ENCODE assay signal across 11 mouse cellular contexts in genomic region chr3:105798770-105799169, GRCm38 (mm10). TPM values are rescaled to one million over a fixed set of nuclear protein-coding genes. Genes with fewer than 3 reads are reported as not detected.
A peak's percentile ranks its signal among the peaks of the same experiment; 100 is the strongest.
DNase-seq lines count a peak whose midpoint lies in the region; ATAC-seq and TF ChIP-seq lines count a peak whose summit lies in the region.
"Had no signal": no experiment of that assay in that cellular context is flagged by ENCODE, and none has a peak within 500 bp of the region (broad histone marks: within the 10 kb centered on the region; RNA-seq: fewer than 3 reads in every experiment).

No protein-coding gene starts in this region.

- TF ChIP-seq POLR2A in MEL (IDR thresholded peaks at IDR 0.05; ENCODE audit: control insufficient read depth in 1 of 2, insufficient read depth in 1 of 2, low read depth in 1 of 2, low read length in 2 of 2, poor library complexity in 1 of 2) = no peak

- H3K4me1 ChIP-seq in forebrain, embryonic 14.5 days (ENCODE audit: control insufficient read depth, insufficient read depth, low read length) = peaks cover 19% of the 10 kb centered on the region; the same call in 1 of the 2 replicates
- H3K4me1 ChIP-seq in forebrain, embryonic 10.5 days = peaks cover 34% of the 10 kb centered on the region
- peaks cover 32 to 39% of the 10 kb centered on the region in 2 experiments for H3K4me1 ChIP-seq in MEL (ENCODE audit: control insufficient read depth in 1 of 2, insufficient read depth in 2 of 2, low read length in 2 of 2)
- peaks cover 52% of the 10 kb centered on the region for H3K4me1 ChIP-seq in liver, embryonic 16.5 days (ENCODE audit: control insufficient read depth, low read depth, low read length)

- TF ChIP-seq CTCF in layer of hippocampus, adult 2 months (conservative IDR thresholded peaks at IDR 0.05) = no peak
- no peak for TF ChIP-seq CTCF in MEL (IDR thresholded peaks at IDR 0.05 in 2 of 3, conservative IDR thresholded peaks at IDR 0.05 in 1 of 3; ENCODE audit: control insufficient read depth in 1 of 3, insufficient read depth in 1 of 3, low read depth in 2 of 3, low read length in 3 of 3, poor library complexity in 1 of 3, severe bottlenecking in 1 of 3)

- no peak for DNase-seq in forebrain, embryonic 14.5 days (ENCODE audit: low spot score)
- no peak for DNase-seq in forebrain, embryonic 10.5 days (ENCODE audit: extremely low spot score, low spot score)
- no peak for DNase-seq in layer of hippocampus, adult 2 months (ENCODE audit: low spot score in 2 of 2)
- DNase-seq in layer of hippocampus, postnatal 14 days (ENCODE audit: low spot score in 2 of 2) = no peak
- peak; percentile 38 for DNase-seq in MEL (ENCODE audit: low read depth, low spot score)
- no peak for DNase-seq in adrenal gland, postnatal 36 days
- no peak for DNase-seq in frontal cortex, adult 2 months (ENCODE audit: extremely low spot score in 1 of 2, low spot score in 1 of 2)
- DNase-seq: cerebellum, adult 9-10 months had no signal

- no peak for ATAC-seq in forebrain, embryonic 14.5 days
- no peak for ATAC-seq in liver, embryonic 16.5 days (ENCODE audit: low read depth)
- ATAC-seq: forebrain, embryonic 15.5 days had no signal

- no peak overlapping the region for H3K4me3 ChIP-seq in forebrain, embryonic 14.5 days (ENCODE audit: low read depth, low read length)
- H3K4me3 ChIP-seq in forebrain, embryonic 10.5 days = no peak overlapping the region
- peak overlapping the region; percentile 57; the same call in 1 of the 2 replicates for H3K4me3 ChIP-seq in layer of hippocampus, adult 2 months
- peak overlapping the region; percentile 0 to 100; a peak in 2 of 4 replicates for H3K4me3 ChIP-seq in MEL (ENCODE audit: control insufficient read depth in 1 of 2, insufficient read depth in 1 of 2, low read depth in 2 of 2, low read length in 2 of 2)
- peak overlapping the region; percentile 92 for H3K4me3 ChIP-seq in liver, embryonic 16.5 days (ENCODE audit: low read depth, low read length)
- H3K4me3 ChIP-seq: forebrain, embryonic 15.5 days; midbrain, embryonic 12.5 days had no signal

- 0 out of 2 replicates have a peak overlapping the region, but pooled peaks have one; percentile 21 for H3K9ac ChIP-seq in forebrain, embryonic 14.5 days (ENCODE audit: low read length)
- H3K9ac ChIP-seq in MEL (ENCODE audit: control insufficient read depth, low read depth, low read length, poor library complexity, severe bottlenecking) = peak overlapping the region; percentile 7
- peak overlapping the region; percentile 96 for H3K9ac ChIP-seq in liver, embryonic 16.5 days (ENCODE audit: low read depth, low read length)
- H3K9ac ChIP-seq: forebrain, embryonic 15.5 days; midbrain, embryonic 12.5 days had no signal

- 0 out of 2 replicates have a peak overlapping the region, but pooled peaks have one; percentile 5 for H3K4me2 ChIP-seq in forebrain, embryonic 14.5 days (ENCODE audit: low read length)
- peak overlapping the region; percentile 80 for H3K4me2 ChIP-seq in liver, embryonic 16.5 days (ENCODE audit: low read depth, low read length)

- H3K27me3 ChIP-seq in forebrain, embryonic 14.5 days (replicated peaks; ENCODE audit: control insufficient read depth, insufficient read depth, low read length) = no peaks in the 10 kb centered on the region
- no peaks in the 10 kb centered on the region for H3K27me3 ChIP-seq in forebrain, embryonic 10.5 days (ENCODE audit: poor library complexity, severe bottlenecking)
- no peaks in the 10 kb centered on the region for H3K27me3 ChIP-seq in MEL (ENCODE audit: control insufficient read depth in 1 of 2, insufficient read depth in 2 of 2, low read length in 2 of 2)
- no peaks in the 10 kb centered on the region for H3K27me3 ChIP-seq in liver, embryonic 16.5 days (ENCODE audit: control insufficient read depth, insufficient read depth, low read depth, low read length)
- H3K27me3 ChIP-seq: forebrain, embryonic 15.5 days; midbrain, embryonic 12.5 days had no signal

- no peak overlapping the region for H3K27ac ChIP-seq in forebrain, embryonic 14.5 days (ENCODE audit: low read depth, low read length)
- H3K27ac ChIP-seq in forebrain, embryonic 10.5 days = no peak overlapping the region
- H3K27ac ChIP-seq in layer of hippocampus, adult 2 months = peak overlapping the region; percentile 92
- H3K27ac ChIP-seq in MEL (ENCODE audit: control insufficient read depth, low read depth, low read length) = no peak overlapping the region
- H3K27ac ChIP-seq in liver, embryonic 16.5 days (ENCODE audit: low read length) = peak overlapping the region; percentile 56
- H3K27ac ChIP-seq: forebrain, embryonic 15.5 days; midbrain, embryonic 12.5 days had no signal

- WGBS in forebrain, embryonic 14.5 days = 88% methylated on average over 2 of the region's 2 CpGs
- WGBS in forebrain, embryonic 10.5 days = 76% methylated on average over 2 of the region's 2 CpGs
- 45% methylated on average over 2 of the region's 2 CpGs for WGBS in liver, embryonic 16.5 days (ENCODE audit: insufficient replicate concordance)

- no peak for TF ChIP-seq RAD21 in MEL (IDR thresholded peaks at IDR 0.05; ENCODE audit: low read depth, low read length)

- peaks cover 50% of the 10 kb centered on the region for H3K79me2 ChIP-seq in MEL (ENCODE audit: control insufficient read depth, insufficient read depth, low read length, poor library complexity)

- H3K9me3 ChIP-seq in forebrain, embryonic 14.5 days (replicated peaks; ENCODE audit: control insufficient read depth, low read length) = no peaks in the 10 kb centered on the region
- no peaks in the 10 kb centered on the region for H3K9me3 ChIP-seq in forebrain, embryonic 10.5 days
- no peaks in the 10 kb centered on the region for H3K9me3 ChIP-seq in MEL (replicated peaks; ENCODE audit: insufficient read depth, low read length)
- no peaks in the 10 kb centered on the region for H3K9me3 ChIP-seq in liver, embryonic 16.5 days (replicated peaks; ENCODE audit: control insufficient read depth, low read length)
- H3K9me3 ChIP-seq: forebrain, embryonic 15.5 days; midbrain, embryonic 12.5 days had no signal

- no peaks in the 10 kb centered on the region for H3K36me3 ChIP-seq in forebrain, embryonic 14.5 days (ENCODE audit: control insufficient read depth, insufficient read depth, low read length)
- H3K36me3 ChIP-seq in forebrain, embryonic 10.5 days (replicated peaks) = no peaks in the 10 kb centered on the region
- H3K36me3 ChIP-seq in MEL (ENCODE audit: control insufficient read depth in 1 of 2, insufficient read depth in 2 of 2, low read length in 2 of 2) = peaks cover 0 to 49% of the 10 kb centered on the region in 2 experiments; a peak in 2 of 4 replicates
- H3K36me3 ChIP-seq in liver, embryonic 16.5 days (ENCODE audit: control insufficient read depth, insufficient read depth) = no peaks in the 10 kb centered on the region
- H3K36me3 ChIP-seq: forebrain, embryonic 15.5 days; midbrain, embryonic 12.5 days had no signal

- TF ChIP-seq EP300 in MEL (IDR thresholded peaks at IDR 0.05; ENCODE audit: low read depth in 1 of 2, low read length in 2 of 2) = no peak

TF ChIP-seq in MEL, 35 proteins besides CTCF, POLR2A, EP300 and RAD21:
- TF ChIP-seq GABPA (IDR thresholded peaks at IDR 0.05; ENCODE audit: low read depth, low read length) = no peak
- no peak for TF ChIP-seq MAX (IDR thresholded peaks at IDR 0.05; ENCODE audit: low read length)
- TF ChIP-seq USF1 (IDR thresholded peaks at IDR 0.05; ENCODE audit: low read depth, low read length) = no peak
- 0 out of 2 replicates have a peak, but pooled peaks have one; percentile 11 for TF ChIP-seq TAL1 (IDR thresholded peaks at IDR 0.05; ENCODE audit: low read length)
- no peak for TF ChIP-seq KAT2A (conservative IDR thresholded peaks at IDR 0.05; ENCODE audit: low read depth, low read length)
- TF ChIP-seq ZMIZ1 (IDR thresholded peaks at IDR 0.05; ENCODE audit: low read depth, low read length) = no peak

RNA-seq across cellular contexts. Expression of gene Rap1a, which starts 2.4 kb away (rescaled TPM):
- polyA plus RNA-seq in forebrain, embryonic 14.5 days (2014; fragmentation: Nextera tagmentation; extraction: Ambion mirVana) = 48.1 and 69.3 TPM in 2 replicates
- 75.5 and 78.0 TPM in 2 replicates for polyA plus RNA-seq in forebrain, embryonic 10.5 days (2016; fragmentation: Nextera tagmentation; extraction: Ambion mirVana)
- total RNA-seq in layer of hippocampus, adult 2 months (2021) = 100 to 1,000 TPM in 1 of 2 experiments, 10 to 100 TPM in 1; 94.6 to 101 TPM
- 100 to 1,000 TPM; 125 to 130 TPM for total RNA-seq in layer of hippocampus, postnatal 14 days (2021)
- 32.3 and 39.7 TPM in 2 replicates for total RNA-seq in MEL (2012; rRNA removed)
- 10 to 100 TPM in 1 of 2 experiments, not detected in 1; 64.5 TPM for polyA plus RNA-seq in MEL (2012; ENCODE audit: insufficient read depth in 1 of 2, insufficient read length in 2 of 2, low read depth in 1 of 2, low replicate concordance in 2 of 2, missing spikeins in 1 of 2)
- 98.9 and 102 TPM in 2 replicates for polyA plus RNA-seq in liver, embryonic 16.5 days (2015; fragmentation: Nextera tagmentation; extraction: Ambion mirVana)
- 100 to 1,000 TPM; 192 to 211 TPM for total RNA-seq in adrenal gland, postnatal 36 days (2021)
- 55.6 and 59.0 TPM in 2 replicates for polyA plus RNA-seq in frontal cortex, adult 2 months (2012; rRNA removed)

Comparison
In these comparisons a context has a peak if more than half of its experiments do, and no peak if none do; other contexts are left out.
1. H3K27ac ChIP-seq: peak in layer of hippocampus, adult 2 months (single experiment) and liver, embryonic 16.5 days (single experiment); none in forebrain, embryonic 14.5 days (single experiment), forebrain, embryonic 10.5 days (single experiment) and MEL (single experiment).
2. H3K4me3 ChIP-seq: peak in layer of hippocampus, adult 2 months (single experiment), MEL (2 of 2) and liver, embryonic 16.5 days (single experiment); none in forebrain, embryonic 14.5 days (single experiment) and forebrain, embryonic 10.5 days (single experiment).
3. H3K9ac ChIP-seq: peak in every context shown above with its lines; median percentile 96 in liver, embryonic 16.5 days; 21 in forebrain, embryonic 14.5 days; 7 in MEL.